Mouse (Mus musculus) natural killer cell, adult 2 months (primary cell): ENCODE data around the gene Arid1b.

ENCODE experiments used
- DNase-seq, 2 experiments: peaks; one replicate each; pipeline ENCODE4 v3.0.0; 2022; ENCODE audit warnings: low spot score in 2 of 2

Gene Arid1b

GRCm38 (mm10) chr17:5057286-5057685 lies 63.2 kb downstream of the Arid1b start:
- DNase-seq: no peak

GRCm38 (mm10) chr17:5057944-5058720 lies 64.0 kb downstream of the Arid1b start:
- DNase-seq: no peak

DNA sequence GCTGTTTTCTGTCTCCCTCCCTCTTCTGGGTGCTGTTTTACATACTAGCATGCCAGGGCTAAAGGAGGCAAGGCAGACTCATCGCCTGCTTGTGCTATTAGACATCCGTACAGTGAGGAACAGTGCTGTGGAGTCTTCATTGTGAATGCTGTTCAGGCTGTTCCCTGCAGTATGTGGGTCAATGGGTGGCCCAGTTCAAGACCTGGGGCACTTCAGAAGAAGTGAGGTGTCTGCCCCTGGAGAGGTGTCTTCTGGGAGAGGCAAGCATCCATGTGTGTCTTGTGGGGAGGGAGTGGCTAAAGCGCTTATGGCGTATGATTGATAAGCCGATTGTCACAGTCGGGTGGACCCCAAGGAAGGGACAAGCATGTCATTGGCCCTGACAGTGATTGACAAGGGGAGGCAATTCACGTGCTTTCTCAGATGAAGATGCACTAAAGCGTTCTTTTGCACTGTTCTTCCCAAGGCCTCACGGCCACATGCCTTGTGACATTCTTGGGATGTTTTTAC lies 65.0 kb downstream of the Arid1b start:
- DNase-seq: no peak

- no peak for DNase-seq
Measured at GRCm38 (mm10) chr17:5060515-5061084, 66.5 kb downstream of the Arid1b start.

DNA sequence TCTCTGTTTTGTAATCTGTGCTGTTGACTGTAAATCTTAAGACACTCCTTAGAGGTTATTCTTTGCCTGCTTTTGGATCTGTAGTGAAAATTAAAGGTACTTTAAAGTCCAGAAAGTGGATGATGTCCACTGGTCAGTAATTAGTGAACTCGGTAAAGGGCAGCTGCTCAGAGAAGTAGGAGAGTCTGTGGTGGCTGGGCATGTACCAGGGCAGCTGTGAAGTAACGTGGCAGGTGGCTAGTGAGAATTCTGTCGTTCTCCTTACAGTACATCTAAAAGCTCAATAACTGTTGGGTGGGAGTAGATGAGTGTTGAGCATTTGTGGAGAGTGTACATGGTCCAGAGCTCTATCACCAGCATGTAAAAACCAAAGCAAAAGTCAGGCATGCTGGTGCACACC lies 67.1 kb downstream of the Arid1b start:
- no peak for DNase-seq

DNA sequence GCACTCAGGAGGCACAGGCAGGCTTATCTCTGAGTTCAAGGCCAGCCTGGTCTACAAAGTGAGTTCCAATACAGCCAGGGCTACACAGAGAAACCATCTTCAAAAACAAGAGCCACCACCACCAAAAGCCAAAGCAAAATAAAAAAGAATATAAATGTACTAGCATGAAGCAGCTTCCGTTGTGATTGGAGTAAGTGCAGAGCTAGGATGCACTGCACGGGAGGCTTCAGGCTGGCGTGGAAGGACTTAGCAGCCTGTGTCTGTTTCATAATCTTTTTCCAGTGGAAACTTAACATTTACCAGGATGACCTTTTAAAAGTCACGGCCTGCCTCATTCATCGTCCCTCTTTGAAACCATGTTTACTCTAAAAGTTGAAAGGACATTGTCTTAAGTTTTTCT lies 67.5 kb downstream of the Arid1b start:
- DNase-seq: no peak

GRCm38 (mm10) chr17:5063471-5064176 lies 69.5 kb downstream of the Arid1b start:
- peak; percentile 54 to 59 for DNase-seq

- DNase-seq: no peak
Measured at GRCm38 (mm10) chr17:5064777-5065176, 70.6 kb downstream of the Arid1b start.

DNA sequence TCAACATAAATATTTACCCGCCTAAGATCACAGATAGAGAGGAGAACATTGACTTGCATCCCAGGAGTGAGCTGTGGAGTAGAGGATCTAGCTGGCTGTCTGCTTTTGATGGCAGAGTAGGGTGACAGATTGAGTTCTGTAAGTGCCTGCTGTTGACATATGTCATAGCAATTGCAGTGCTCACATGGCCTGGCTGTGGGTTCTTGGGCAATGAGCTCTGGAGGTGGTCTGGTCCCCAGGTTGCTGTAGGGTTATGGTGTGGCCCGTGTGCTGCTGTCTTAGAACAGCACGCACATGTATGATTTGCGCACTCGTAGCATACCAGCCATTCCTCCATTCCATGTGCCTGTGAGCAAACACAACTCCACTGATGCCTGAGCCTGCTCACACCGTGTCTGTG lies 71.1 kb downstream of the Arid1b start:
- no peak for DNase-seq

- no peak for DNase-seq
Measured at GRCm38 (mm10) chr17:5066835-5067234, 72.7 kb downstream of the Arid1b start.

DNA sequence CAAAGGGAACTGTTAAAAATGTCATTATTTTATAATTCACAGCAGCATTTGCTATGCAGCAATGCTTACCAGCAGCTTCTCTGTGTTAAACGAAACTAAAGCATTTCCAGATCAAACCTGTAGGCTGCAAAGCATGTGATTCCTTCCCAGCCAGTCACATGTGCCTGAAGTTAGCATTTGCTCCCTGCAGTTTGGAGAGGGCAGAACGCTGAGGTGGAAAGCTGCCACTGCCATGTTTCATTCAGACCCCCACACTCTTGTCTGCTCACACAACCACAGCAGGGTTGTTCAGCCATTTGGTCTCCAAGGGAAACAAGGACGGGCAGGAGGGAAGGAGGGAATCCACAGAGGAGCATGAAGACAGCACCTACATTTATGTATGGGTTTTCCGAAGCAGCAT lies 73.1 kb downstream of the Arid1b start:
- no peak for DNase-seq

GRCm38 (mm10) chr17:5070399-5070798 lies 76.3 kb downstream of the Arid1b start:
- DNase-seq: no peak

DNA sequence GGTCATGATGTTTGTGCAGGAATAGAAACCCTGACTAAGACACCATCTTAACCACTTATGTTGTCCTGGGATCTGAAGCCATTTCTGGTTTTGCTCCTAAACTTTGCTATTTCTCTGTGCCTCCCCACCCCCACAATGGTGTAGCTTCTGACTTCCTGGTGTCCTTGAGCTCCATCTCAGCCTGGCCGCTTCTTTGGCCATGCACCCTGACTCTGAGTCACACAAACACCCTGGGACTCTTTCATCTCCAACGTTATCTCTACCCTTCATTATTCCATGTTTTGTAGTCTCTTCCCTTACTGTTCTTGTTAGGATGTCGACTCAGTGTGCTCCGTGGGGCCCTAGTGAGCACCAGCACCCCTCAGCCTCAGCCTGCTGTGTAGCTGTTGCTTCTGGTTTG lies 78.4 kb downstream of the Arid1b start:
- no peak for DNase-seq

- DNase-seq: no peak
Measured at GRCm38 (mm10) chr17:5074752-5075506, 80.8 kb downstream of the Arid1b start.

DNA sequence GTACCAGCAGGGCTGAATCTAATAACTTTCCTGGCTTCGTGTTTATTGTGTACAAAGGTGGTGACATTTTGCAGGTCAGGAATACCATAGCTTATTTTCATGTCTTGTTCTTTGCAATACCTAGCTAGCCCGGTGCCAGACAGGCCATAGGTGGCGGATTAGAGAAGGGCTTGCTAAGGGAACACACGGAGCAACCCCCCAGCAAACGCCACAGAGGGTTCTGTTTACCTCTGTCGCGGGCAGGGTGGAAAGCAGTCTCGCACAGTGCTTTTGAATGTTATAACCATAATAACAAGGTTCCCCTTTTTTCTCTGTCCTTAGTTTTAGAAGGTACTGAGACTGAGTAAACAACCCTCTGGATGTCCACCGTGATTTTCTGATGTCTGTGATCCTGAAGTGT lies 83.9 kb downstream of the Arid1b start:
- peak in 1 of 2 experiments; percentile 23 for DNase-seq

DNA sequence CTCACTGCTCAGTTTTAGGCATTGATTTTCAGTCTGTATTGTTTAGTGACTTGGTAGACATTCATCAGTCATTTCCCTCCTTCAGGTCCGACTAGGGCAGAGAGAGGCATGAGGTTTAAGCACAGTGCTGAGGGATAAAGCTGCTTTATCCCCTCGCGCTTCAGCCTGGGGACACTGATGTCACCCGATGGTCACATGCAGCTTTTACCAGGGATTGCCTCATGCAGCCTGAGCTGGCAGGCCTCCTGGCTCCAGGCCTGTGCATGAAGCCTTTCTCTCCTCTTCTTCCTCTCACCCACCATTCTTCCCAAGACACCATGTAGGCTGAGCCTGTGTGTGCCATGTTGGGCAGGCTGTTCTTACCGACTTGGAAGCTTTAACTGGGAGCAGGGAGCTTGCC lies 84.4 kb downstream of the Arid1b start:
- DNase-seq: no peak

DNA sequence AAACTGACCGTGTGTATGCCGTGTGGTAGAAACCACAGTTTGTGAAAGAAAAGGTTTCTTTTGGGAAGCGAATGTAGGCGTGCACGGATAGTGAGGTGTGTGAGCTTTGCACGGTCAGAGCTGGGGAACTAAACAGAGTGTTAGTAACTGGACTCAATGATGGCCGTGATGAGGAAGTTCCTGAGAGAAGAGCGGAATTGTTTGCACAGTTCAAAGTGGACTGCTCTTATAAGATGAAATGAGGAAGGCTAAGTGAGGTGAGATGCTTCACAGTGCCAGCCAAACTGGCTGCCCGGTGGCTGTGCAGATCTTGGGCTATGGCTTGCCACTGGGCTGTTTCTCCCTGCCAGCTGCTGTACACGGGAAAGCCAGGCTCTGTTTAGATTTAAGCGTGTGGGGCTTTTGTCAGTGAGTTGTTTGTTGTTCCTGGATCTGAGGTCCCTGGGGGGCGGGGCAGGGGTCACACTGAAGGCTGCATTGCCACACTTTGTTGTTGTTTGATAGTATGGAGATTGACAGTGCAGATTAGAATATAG lies 86.8 kb downstream of the Arid1b start:
- DNase-seq: no peak

- no peak for DNase-seq
Measured at GRCm38 (mm10) chr17:5082274-5082673, 88.1 kb downstream of the Arid1b start.

DNA sequence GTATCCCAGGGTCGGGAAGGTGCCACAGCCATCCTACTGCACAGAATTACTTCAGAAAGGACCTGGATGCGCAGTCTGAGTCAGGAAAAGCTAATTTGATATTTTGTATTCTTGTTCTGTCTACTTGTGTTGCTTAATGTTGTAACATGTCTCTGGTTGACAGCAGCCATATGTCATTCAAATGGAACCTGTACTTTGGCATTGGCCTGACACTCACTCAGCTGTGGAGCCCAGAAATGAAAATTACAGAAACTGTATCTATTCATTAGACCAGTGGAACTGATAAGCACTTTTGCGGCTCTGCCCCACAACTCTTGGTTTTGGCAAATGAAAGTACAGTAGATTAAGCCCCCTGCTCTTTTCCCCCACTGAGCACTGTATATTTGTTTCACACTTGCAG lies 89.4 kb downstream of the Arid1b start:
- DNase-seq: no peak

DNA sequence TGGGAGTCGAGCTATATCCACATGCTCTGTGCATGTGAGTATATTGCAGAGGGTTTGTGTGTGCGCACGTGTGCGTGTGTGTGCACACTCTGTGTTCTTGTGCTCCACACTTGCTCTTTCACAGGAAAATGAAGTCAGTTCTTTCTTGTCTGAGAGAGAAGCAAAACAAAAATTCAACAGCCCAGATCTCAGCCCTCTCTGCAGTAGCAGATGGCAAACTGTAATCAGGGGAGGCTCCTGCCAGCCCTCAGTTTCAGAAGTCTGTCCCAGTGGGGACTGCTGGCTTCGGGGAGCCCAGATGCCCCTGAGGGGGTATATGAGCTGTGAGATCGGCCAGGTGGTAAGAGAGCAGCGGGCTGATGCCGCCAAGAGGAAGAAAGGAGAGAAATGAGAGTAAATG lies 90.0 kb downstream of the Arid1b start:
- DNase-seq: peak in 1 of 2 experiments; percentile 27

GRCm38 (mm10) chr17:5085004-5085403 lies 90.9 kb downstream of the Arid1b start:
- DNase-seq: no peak

DNA sequence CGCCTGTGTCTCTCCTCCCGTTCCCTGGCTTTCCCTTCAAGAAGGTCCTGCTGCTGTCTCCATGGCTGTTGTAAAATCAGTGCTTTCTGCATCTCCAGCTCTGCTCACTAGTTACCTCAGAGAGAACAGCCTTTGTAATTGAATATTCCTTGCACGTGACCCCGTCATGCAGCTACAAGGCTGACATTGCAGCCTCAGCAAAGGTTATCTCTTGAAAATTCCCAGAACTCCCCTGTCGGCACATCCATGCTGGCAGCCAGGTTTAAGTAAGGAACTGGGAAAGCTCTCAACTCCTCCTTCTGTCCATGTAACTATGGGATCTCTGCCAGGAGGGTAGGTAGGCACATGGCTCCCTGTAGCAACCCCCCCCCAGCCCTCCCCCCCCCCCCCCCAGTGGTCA lies 91.8 kb downstream of the Arid1b start:
- DNase-seq: no peak
